Mouse (Mus musculus) small intestine, adult 2 months (tissue): Measurements from ENCODE around the gene Afap1. TPM values are rescaled to one million over a fixed set of nuclear protein-coding genes. Genes with fewer than 3 reads are reported as not detected.
A peak's percentile ranks its signal among the peaks of the same experiment; 100 is the strongest.

ENCODE experiments used
- H3K27ac ChIP-seq: fragments of 200-500 bp; 2 replicates; pipeline ENCODE4 v1.5.1; 2012; ENCODE audit warnings: low read depth, low read length, control low read depth, inconsistent platforms; ENCODE audit not compliant: insufficient read depth
- H3K27me3 ChIP-seq: fragments of 200-500 bp; 2 replicates; pipeline ENCODE4 v1.6.1; 2012; ENCODE audit warnings: mild to moderate bottlenecking, moderate library complexity, low read length, inconsistent platforms; ENCODE audit not compliant: control insufficient read depth, insufficient read depth
- H3K36me3 ChIP-seq: fragments of 200-500 bp; 2 replicates; pipeline ENCODE4 v1.6.1; 2012; ENCODE audit warnings: mild to moderate bottlenecking, low read length, control low read depth, inconsistent platforms; ENCODE audit not compliant: control insufficient read depth, insufficient read depth
- H3K4me1 ChIP-seq: fragments of 200-500 bp; 2 replicates; pipeline ENCODE4 v1.6.1; 2012; ENCODE audit warnings: low read length, inconsistent platforms, mixed read lengths; ENCODE audit not compliant: control insufficient read depth, insufficient read depth, insufficient read length
- H3K4me3 ChIP-seq: fragments of 200-500 bp; 2 replicates; pipeline ENCODE4 v1.5.1; 2012; ENCODE audit warnings: low read depth, mild to moderate bottlenecking, control low read depth, inconsistent platforms, low read length, moderate library complexity
- CTCF ChIP-seq: fragments of 200-500 bp; IDR thresholded peaks from 2 replicates; pipeline ENCODE4 v1.5.1; 2012; ENCODE audit warnings: low read depth, mild to moderate bottlenecking, control low read depth, inconsistent platforms, low read length, moderate library complexity, mixed read lengths; ENCODE audit not compliant: insufficient replicate concordance, insufficient read length; ENCODE audit errors: extremely low read depth
- POLR2A ChIP-seq: fragments of 200-500 bp; IDR thresholded peaks from 2 replicates; pipeline ENCODE4 v1.6.1; 2012; ENCODE audit warnings: low read depth, mild to moderate bottlenecking, control low read depth, inconsistent platforms, low read length, moderate library complexity
- WGBS: fragments of 180-500 bp; shearing (Covaris S2); methylation state at CpG from one replicate; pipeline ENCODE4 v1.1.7; 2018; 5-methylcytosine and 5-hydroxymethylcytosine counted together
- polyA plus RNA-seq: library from polyadenylated mRNA; depleted of rRNA; stranded (reverse); fragments of >200 nt; gene quantifications from 2 replicates; pipeline ENCODE4 v1.2.3, GENCODE M21; 2012

Afap1 gene
- polyA plus RNA-seq, 1 experiment = 3.0 TPM

GRCm38 (mm10) chr5:35897147-35897546 lies 4.0 kb downstream of the Afap1 start:
- TF ChIP-seq CTCF = no peak
- TF ChIP-seq POLR2A = no peak
- Histone ChIP-seq H3K36me3 (no peaks in the 10 kb centered on the region), H3K27me3 (peaks cover 3% of the 10 kb centered on the region), H3K4me1 (peaks cover 10% of the 10 kb centered on the region), H3K4me3 (no peak overlapping the region), H3K27ac (peak overlapping the region; percentile 3; the same call in 1 of the 2 replicates)
- WGBS = 76% methylated on average over 4 of the region's 4 CpGs

GRCm38 (mm10) chr5:35898114-35898513 lies 5.0 kb downstream of the Afap1 start:
- TF ChIP-seq POLR2A = no peak
- TF ChIP-seq CTCF = no peak
- WGBS = 58% methylated on average over 4 of the region's 4 CpGs
- H3K4me1 ChIP-seq = peaks cover 7% of the 10 kb centered on the region
- no peak overlapping the region for H3K27ac ChIP-seq
- H3K27me3 ChIP-seq = peaks cover 3% of the 10 kb centered on the region
- no peak overlapping the region for H3K4me3 ChIP-seq
- no peaks in the 10 kb centered on the region for H3K36me3 ChIP-seq

- 87% methylated on average over 3 of the region's 3 CpGs for WGBS
- Histone ChIP-seq H3K4me1 (peaks cover 3% of the 10 kb centered on the region), H3K27ac (no peak overlapping the region), H3K27me3 (no peaks in the 10 kb centered on the region; the same call in 1 of the 2 replicates), H3K4me3 (no peak overlapping the region), H3K36me3 (no peaks in the 10 kb centered on the region)
- no peak for TF ChIP-seq CTCF
- no peak for TF ChIP-seq POLR2A
These were observed 5.9 kb downstream of the Afap1 start for GRCm38 (mm10) chr5:35898994-35899393.

GRCm38 (mm10) chr5:35900401-35901225 lies 7.5 kb downstream of the Afap1 start:
- H3K4me1 ChIP-seq = peaks cover 3% of the 10 kb centered on the region
- WGBS = 20% methylated on average over 10 of the region's 10 CpGs
- no peak for TF ChIP-seq CTCF
- TF ChIP-seq POLR2A = no peak
- no peak overlapping the region for H3K4me3 ChIP-seq
- no peak overlapping the region for H3K27ac ChIP-seq
- H3K27me3 ChIP-seq = no peaks in the 10 kb centered on the region
- no peaks in the 10 kb centered on the region for H3K36me3 ChIP-seq

GRCm38 (mm10) chr5:35901226-35901809 lies 8.2 kb downstream of the Afap1 start:
- Histone ChIP-seq H3K27ac (no peak overlapping the region), H3K4me3 (no peak overlapping the region), H3K4me1 (peaks cover 3% of the 10 kb centered on the region), H3K36me3 (no peaks in the 10 kb centered on the region), H3K27me3 (no peaks in the 10 kb centered on the region)
- no peak for TF ChIP-seq POLR2A
- no peak for TF ChIP-seq CTCF
- 55% methylated on average over 12 of the region's 12 CpGs for WGBS

GRCm38 (mm10) chr5:35903456-35903855 lies 10.3 kb downstream of the Afap1 start:
- Histone ChIP-seq H3K36me3 (no peaks in the 10 kb centered on the region), H3K4me1 (peaks cover 11% of the 10 kb centered on the region), H3K27me3 (no peaks in the 10 kb centered on the region), H3K27ac (no peak overlapping the region), H3K4me3 (no peak overlapping the region)
- 80% methylated on average over 8 of the region's 8 CpGs for WGBS
- no peak for TF ChIP-seq CTCF
- TF ChIP-seq POLR2A = no peak

- WGBS = 69% methylated on average over 8 of the region's 8 CpGs
- H3K4me3 ChIP-seq = no peak overlapping the region
- H3K27ac ChIP-seq = no peak overlapping the region
- no peaks in the 10 kb centered on the region for H3K27me3 ChIP-seq
- H3K4me1 ChIP-seq = peaks cover 19% of the 10 kb centered on the region
- TF ChIP-seq CTCF = no peak
- no peaks in the 10 kb centered on the region for H3K36me3 ChIP-seq
These were observed 12.2 kb downstream of the Afap1 start for GRCm38 (mm10) chr5:35905283-35905682.
